Mouse (Mus musculus) embryonic fibroblast, embryonic 13.5 days (primary cell): ENCODE data around the gene 1700001O22Rik. TPM values are rescaled to one million over a fixed set of nuclear protein-coding genes. Genes with fewer than 3 reads are reported as not detected.

Source experiments
- H3K27ac ChIP-seq: 2 replicates; pipeline ENCODE4 v1.5.1; 2012; ENCODE audit warnings: low read length, control low read depth, inconsistent platforms; ENCODE audit not compliant: insufficient read depth
- H3K4me1 ChIP-seq: 2 replicates; pipeline ENCODE4 v1.6.1; 2011; ENCODE audit warnings: low read length; ENCODE audit not compliant: control insufficient read depth, insufficient read depth
- H3K4me3 ChIP-seq: 2 replicates; pipeline ENCODE4 v1.5.1; 2011; ENCODE audit warnings: mild to moderate bottlenecking, control low read depth, low read length; ENCODE audit not compliant: insufficient read depth
- CTCF ChIP-seq: IDR thresholded peaks from 2 replicates; pipeline ENCODE4 v1.5.1; 2011; ENCODE audit warnings: mild to moderate bottlenecking, control low read depth, low read length, moderate library complexity, borderline replicate concordance; ENCODE audit not compliant: insufficient read depth
- POLR2A ChIP-seq: IDR thresholded peaks from 2 replicates; pipeline ENCODE4 v1.6.1; 2011; ENCODE audit warnings: low read depth, mild to moderate bottlenecking, control low read depth, low read length, moderate library complexity
- polyA plus RNA-seq: library from polyadenylated mRNA; stranded (reverse); fragments of >200 nt; gene quantifications from 2 replicates; pipeline ENCODE4 v1.2.4, GENCODE M21; 2011; ENCODE audit warnings: low read depth; ENCODE audit not compliant: missing spikeins, insufficient read length

The 1700001O22Rik gene
- polyA plus RNA-seq, 1 experiment: not detected

DNA sequence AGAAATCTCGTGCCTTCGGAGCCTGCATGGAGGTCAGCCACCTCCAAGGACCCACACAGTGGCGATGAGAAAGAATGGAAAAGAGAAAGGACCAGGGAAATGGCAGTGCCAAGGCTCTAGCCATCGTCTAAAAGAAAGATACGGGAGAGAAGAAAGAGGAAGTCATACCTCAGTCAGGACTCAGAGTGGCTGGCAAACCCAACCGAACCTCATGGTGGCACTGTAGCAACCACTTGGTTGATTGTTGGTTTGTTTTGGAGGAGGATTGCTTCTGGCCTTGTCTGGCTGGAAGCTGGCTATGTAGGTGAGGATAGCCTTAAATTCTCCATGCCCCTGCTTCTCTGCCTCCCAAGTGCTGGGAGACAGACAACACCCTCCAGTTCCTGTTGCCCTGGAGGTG is 34.3 kb downstream of the 1700001O22Rik start:
- H3K4me3 ChIP-seq: no peak overlapping the region
- no peaks in the 10 kb centered on the region for H3K4me1 ChIP-seq
- H3K27ac ChIP-seq: no peak overlapping the region
- TF ChIP-seq CTCF: no peak
- TF ChIP-seq POLR2A: no peak

- Histone ChIP-seq H3K4me1 (no peaks in the 10 kb centered on the region), H3K27ac (no peak overlapping the region), H3K4me3 (no peak overlapping the region)
- no peak for TF ChIP-seq CTCF
- TF ChIP-seq POLR2A: no peak
Observed at GRCm38 (mm10) chr2:30768529-30768928, 34.9 kb downstream of the 1700001O22Rik start.

GRCm38 (mm10) chr2:30767626-30768240 is 35.7 kb downstream of the 1700001O22Rik start:
- no peak overlapping the region for H3K27ac ChIP-seq
- TF ChIP-seq POLR2A: no peak
- no peak for TF ChIP-seq CTCF

GRCm38 (mm10) chr2:30766446-30766845 is 37.0 kb downstream of the 1700001O22Rik start:
- Histone ChIP-seq H3K4me3 (no peak overlapping the region), H3K4me1 (no peaks in the 10 kb centered on the region), H3K27ac (no peak overlapping the region)
- no peak for TF ChIP-seq CTCF
- TF ChIP-seq POLR2A: no peak

More at GRCm38 (mm10) chr2:30767626-30768240, 35.7 kb downstream of the 1700001O22Rik start:
- no peak overlapping the region for H3K4me3 ChIP-seq
- no peaks in the 10 kb centered on the region for H3K4me1 ChIP-seq

- peaks cover 3% of the 10 kb centered on the region; the same call in 1 of the 2 replicates for H3K4me1 ChIP-seq
- no peak overlapping the region for H3K4me3 ChIP-seq
- H3K27ac ChIP-seq: no peak overlapping the region
- no peak for TF ChIP-seq CTCF
- no peak for TF ChIP-seq POLR2A
Observed at GRCm38 (mm10) chr2:30760706-30761105, 42.8 kb downstream of the 1700001O22Rik start.

DNA sequence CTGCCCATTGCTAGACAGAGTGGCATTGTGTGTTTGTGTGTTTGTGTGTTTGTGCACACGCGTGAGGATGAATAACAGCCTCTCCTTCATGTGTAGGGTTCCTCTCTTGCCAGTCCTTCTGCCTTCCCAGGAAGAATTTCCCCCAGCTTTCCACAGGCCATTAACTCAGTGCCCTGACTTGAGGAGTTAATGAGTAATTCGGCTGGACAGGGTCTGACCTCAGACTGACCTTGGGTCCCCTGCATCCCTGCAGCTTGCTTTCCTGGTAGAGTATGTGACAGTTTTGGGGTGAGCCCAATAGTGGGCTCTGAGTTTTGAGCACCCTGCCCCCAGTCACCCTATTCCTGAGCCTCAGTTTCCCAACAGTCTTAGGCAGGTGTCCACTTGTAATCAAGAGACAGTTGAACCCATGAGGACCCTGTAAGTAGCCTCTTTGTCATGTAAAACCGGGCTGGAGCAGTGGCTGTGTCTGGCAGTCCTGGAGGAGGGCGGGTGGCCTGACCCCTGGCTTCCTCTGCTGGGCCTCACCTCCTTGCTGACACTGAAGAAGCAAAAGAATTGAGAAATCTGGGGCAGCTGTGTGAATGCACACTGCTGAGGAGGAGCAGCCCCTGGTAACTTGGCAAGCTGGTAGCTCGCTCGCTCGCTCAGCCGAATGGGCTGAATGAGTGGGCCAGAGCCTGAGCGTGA is 43.5 kb downstream of the 1700001O22Rik start:
- Histone ChIP-seq H3K27ac (0 out of 2 replicates have a peak overlapping the region, but pooled peaks have one; percentile 4), H3K4me1 (peaks cover 3% of the 10 kb centered on the region; the same call in 1 of the 2 replicates), H3K4me3 (no peak overlapping the region)
- TF ChIP-seq CTCF: no peak
- no peak for TF ChIP-seq POLR2A

DNA sequence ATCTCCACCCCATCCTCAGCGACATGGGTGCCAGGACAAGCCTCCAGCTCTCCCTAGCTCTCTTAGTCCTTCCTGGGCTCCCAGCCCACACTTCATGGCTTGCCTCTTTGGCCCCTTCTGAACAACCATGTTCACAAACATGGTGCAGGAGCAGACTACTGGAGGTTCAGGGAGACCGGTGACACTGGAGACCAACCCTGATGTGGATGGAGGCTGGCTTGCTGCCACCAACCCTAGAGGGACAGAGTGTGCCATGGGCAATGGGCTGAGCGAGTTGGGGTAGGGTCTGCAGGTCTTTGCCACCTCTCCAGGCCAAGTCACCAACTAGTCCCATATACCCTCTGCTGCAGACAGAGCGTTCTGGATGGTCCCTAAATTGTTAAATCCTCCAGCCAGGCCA is 44.0 kb downstream of the 1700001O22Rik start:
- peaks cover 3% of the 10 kb centered on the region; the same call in 1 of the 2 replicates for H3K4me1 ChIP-seq
- TF ChIP-seq POLR2A (no peak), CTCF (no peak)
- no peak overlapping the region for H3K27ac ChIP-seq
- no peak overlapping the region for H3K4me3 ChIP-seq

DNA sequence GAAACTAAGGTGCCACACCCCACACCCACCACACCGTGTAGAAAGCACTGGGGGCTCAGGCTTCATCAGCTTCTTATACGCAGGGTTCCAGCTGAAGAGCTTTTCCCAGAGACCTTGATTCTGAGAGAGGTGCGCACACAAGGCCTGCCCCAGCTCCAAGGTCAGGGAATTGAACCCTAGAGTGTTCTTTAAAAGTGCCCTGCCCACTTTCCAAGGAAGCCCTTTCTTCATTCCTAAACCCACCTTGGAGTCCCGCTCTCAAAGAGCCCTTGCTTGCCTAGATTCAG is 44.4 kb downstream of the 1700001O22Rik start:
- no peak overlapping the region for H3K4me3 ChIP-seq
- no peak for TF ChIP-seq POLR2A
- TF ChIP-seq CTCF: no peak
- peak overlapping the region; percentile 71 for H3K27ac ChIP-seq
- H3K4me1 ChIP-seq: peaks cover 3% of the 10 kb centered on the region; the same call in 1 of the 2 replicates

DNA sequence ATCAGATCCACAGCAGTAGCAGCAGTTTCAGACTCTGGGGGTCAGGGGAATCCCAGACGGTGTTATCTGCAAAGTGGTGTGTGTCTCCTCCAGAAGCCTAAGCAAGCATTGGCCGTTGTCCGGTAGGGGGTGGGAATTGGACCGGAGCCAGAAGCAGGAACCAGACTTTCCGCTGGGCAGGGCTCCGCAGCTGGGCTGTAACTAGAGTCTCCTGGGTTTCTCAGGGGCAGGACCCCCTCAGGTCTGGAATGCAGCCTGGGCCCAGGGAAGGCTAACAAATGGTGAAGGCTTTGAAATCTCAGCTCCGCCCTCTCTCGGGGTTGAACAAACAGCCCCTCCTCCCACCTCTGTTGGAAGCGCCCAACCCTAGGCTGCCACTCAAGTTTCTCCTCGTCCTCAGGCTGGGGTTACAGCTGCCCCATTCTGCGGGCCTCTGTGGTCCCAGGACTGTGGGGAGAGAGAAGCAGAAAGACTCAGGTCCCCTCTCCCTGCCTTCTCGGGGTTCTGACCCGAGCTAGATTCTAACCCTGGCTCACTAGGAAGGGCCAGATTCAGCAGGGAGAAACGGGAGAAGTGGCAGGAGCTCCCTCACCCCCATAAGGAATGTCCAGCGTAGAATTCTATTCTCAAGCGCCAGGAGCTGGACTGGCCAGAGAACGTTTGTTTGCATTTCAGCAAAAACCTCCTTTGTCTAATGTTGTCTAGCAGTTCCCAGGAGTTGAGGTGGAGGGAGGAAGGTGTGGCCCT is 44.9 kb downstream of the 1700001O22Rik start:
- H3K27ac ChIP-seq: peak overlapping the region; percentile 71
- no peak overlapping the region for H3K4me3 ChIP-seq
- H3K4me1 ChIP-seq: peaks cover 3% of the 10 kb centered on the region; the same call in 1 of the 2 replicates
- TF ChIP-seq POLR2A: peak; percentile 63
- no peak for TF ChIP-seq CTCF
